In genomic region chr17:29789715-29790114, GRCm38 (mm10) we compare ENCODE assay signal across 10 mouse cellular contexts.
DNase-seq lines count a peak whose midpoint lies in the region; ATAC-seq and TF ChIP-seq lines count a peak whose summit lies in the region.
"Had no signal": no experiment of that assay in that cellular context is flagged by ENCODE, and none has a peak within 500 bp of the region (broad histone marks: within the 10 kb centered on the region; RNA-seq: fewer than 3 reads in every experiment).

No protein-coding gene starts in this region.

- no peaks in the 10 kb centered on the region for H3K9me3 ChIP-seq in heart, embryonic 15.5 days (replicated peaks)
- H3K9me3 ChIP-seq: embryonic facial prominence, embryonic 12.5 days; liver, embryonic 15.5 days had no signal

- ATAC-seq in heart, embryonic 15.5 days (replicated peaks; ENCODE audit: insufficient number of reproducible peaks, insufficient read depth, low FRiP score, low read depth) = no peak

- WGBS in heart, embryonic 15.5 days = 68% methylated on average over 9 of the region's 9 CpGs
- 76% methylated on average over 9 of the region's 9 CpGs for WGBS in spleen, adult 2 months

- H3K27ac ChIP-seq in heart, embryonic 15.5 days = peak overlapping the region; percentile 75
- no peak overlapping the region for H3K27ac ChIP-seq in spleen, adult 2 months (ENCODE audit: insufficient read depth, low read length)
- H3K27ac ChIP-seq: embryonic facial prominence, embryonic 12.5 days; liver, embryonic 15.5 days had no signal

- H3K4me1 ChIP-seq in heart, embryonic 15.5 days (replicated peaks) = peaks cover 16% of the 10 kb centered on the region
- no peaks in the 10 kb centered on the region for H3K4me1 ChIP-seq in spleen, adult 2 months (ENCODE audit: control insufficient read depth, insufficient read depth, insufficient read length)
- H3K4me1 ChIP-seq: liver, embryonic 15.5 days had no signal

- H3K36me3 ChIP-seq in heart, embryonic 15.5 days = no peaks in the 10 kb centered on the region
- H3K36me3 ChIP-seq in spleen, adult 2 months (ENCODE audit: control insufficient read depth, insufficient read depth, low read length) = no peaks in the 10 kb centered on the region
- H3K36me3 ChIP-seq: embryonic facial prominence, embryonic 12.5 days; liver, embryonic 15.5 days had no signal

- TF ChIP-seq CTCF in spleen, adult 2 months (IDR thresholded peaks at IDR 0.05; ENCODE audit: extremely low read depth, insufficient read depth, insufficient read length, insufficient replicate concordance) = 0 out of 2 replicates have a peak, but pooled peaks have one; percentile 18

- no peak for TF ChIP-seq POLR2A in spleen, adult 2 months (IDR thresholded peaks at IDR 0.05; ENCODE audit: low read depth, low read length)

- H3K4me3 ChIP-seq in heart, embryonic 15.5 days = no peak overlapping the region
- H3K4me3 ChIP-seq in spleen, adult 2 months (ENCODE audit: extremely low read depth, insufficient read depth, insufficient read length) = no peak overlapping the region
- H3K4me3 ChIP-seq: embryonic facial prominence, embryonic 12.5 days; liver, embryonic 15.5 days had no signal

- no peak overlapping the region for H3K4me2 ChIP-seq in heart, embryonic 15.5 days
- H3K4me2 ChIP-seq: embryonic facial prominence, embryonic 12.5 days; liver, embryonic 15.5 days had no signal

- H3K9ac ChIP-seq in heart, embryonic 15.5 days = no peak overlapping the region
- H3K9ac ChIP-seq: embryonic facial prominence, embryonic 12.5 days; liver, embryonic 15.5 days had no signal

- no peaks in the 10 kb centered on the region for H3K27me3 ChIP-seq in heart, embryonic 15.5 days
- no peaks in the 10 kb centered on the region for H3K27me3 ChIP-seq in spleen, adult 2 months (ENCODE audit: control insufficient read depth, insufficient read depth, low read length)
- H3K27me3 ChIP-seq: embryonic facial prominence, embryonic 12.5 days had no signal

- DNase-seq in heart, adult 11 months = no peak
- no peak for DNase-seq in spleen, adult 2 months (ENCODE audit: low read depth in 1 of 2, low spot score in 2 of 2)
- no peak for DNase-seq in spleen, adult 12 weeks (ENCODE audit: low spot score)
- DNase-seq in cerebellum, postnatal 10 days = peak; percentile 75 to 84
- DNase-seq in testis, postnatal 10 days (ENCODE audit: low spot score) = peak; percentile 70
- no peak for DNase-seq in frontal cortex, postnatal 10 days (ENCODE audit: low spot score in 2 of 2)
- no peak for DNase-seq in gastrocnemius, postnatal 25 days

Comparison
In these comparisons a context has a peak if more than half of its experiments do, and no peak if none do; other contexts are left out.
1. DNase-seq: peak in cerebellum, postnatal 10 days (2 of 2) and testis, postnatal 10 days (single experiment); none in heart, adult 11 months (single experiment), spleen, adult 2 months (0 of 2), spleen, adult 12 weeks (single experiment), frontal cortex, postnatal 10 days (0 of 2) and gastrocnemius, postnatal 25 days (single experiment).